Comparison of ENCODE assay signal across 8 mouse cellular contexts in the genomic region with DNA sequence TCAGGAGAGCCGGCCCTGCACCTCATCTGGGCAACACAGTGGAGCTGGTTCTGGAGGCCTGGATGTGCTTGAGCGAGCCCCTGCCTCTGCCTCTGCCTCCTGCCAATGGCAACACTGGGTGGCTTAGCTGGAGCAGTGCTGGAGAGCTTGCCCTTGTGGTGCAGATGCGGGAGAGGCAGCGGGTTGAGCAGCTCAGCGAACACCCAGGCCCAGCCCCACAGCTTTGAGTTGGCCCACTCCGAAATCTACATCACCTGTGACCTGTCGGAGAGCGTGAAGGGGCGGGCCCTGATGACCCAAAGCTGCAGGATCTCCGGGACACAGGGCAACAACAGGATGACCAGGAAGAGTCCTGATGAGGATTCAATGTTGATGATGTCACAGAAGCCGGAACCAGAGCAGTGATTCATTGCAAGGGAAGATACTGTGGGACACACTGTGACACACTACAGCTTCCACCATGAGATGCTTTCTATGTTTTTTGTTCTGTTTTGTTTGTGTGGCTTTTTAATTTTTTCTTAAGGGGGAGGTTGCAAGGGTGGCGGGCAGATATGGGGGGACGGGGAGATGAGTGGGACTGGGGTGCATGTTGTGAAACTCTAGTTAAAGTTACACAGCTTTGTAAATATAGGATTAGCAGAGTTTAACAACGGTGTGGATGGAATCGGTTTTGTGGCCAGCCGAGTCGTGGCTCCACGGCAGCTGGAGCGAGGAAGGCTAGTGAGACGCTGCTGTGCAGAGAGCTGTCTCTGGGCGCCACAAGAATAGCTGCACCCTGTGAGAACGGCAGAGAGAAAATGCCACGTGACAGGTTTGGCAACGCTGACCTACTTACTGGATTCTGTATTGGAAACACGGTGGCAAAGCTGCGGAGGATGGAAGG. TPM values are rescaled to one million over a fixed set of nuclear protein-coding genes. Genes with fewer than 3 reads are reported as not detected.
A peak's percentile ranks its signal among the peaks of the same experiment; 100 is the strongest.
DNase-seq lines count a peak whose midpoint lies in the region; ATAC-seq and TF ChIP-seq lines count a peak whose summit lies in the region.

No protein-coding gene starts in this region.

- peak overlapping the region; percentile 40 for H3K4me2 ChIP-seq in hindbrain, embryonic 15.5 days

- H3K36me3 ChIP-seq in kidney, adult 2 months (ENCODE audit: control insufficient read depth, insufficient read depth, low read length): no peaks in the 10 kb centered on the region
- no peaks in the 10 kb centered on the region for H3K36me3 ChIP-seq in hindbrain, embryonic 15.5 days

- peak; percentile 82 for ATAC-seq in hindbrain, embryonic 15.5 days (ENCODE audit: low FRiP score, low read depth)

- no peak overlapping the region for H3K4me3 ChIP-seq in kidney, adult 2 months (ENCODE audit: insufficient read depth, low read depth, low read length)
- 0 out of 2 replicates have a peak overlapping the region, but pooled peaks have one; percentile 3 for H3K4me3 ChIP-seq in hindbrain, embryonic 15.5 days

- no peaks in the 10 kb centered on the region for H3K9me3 ChIP-seq in hindbrain, embryonic 15.5 days

- no peaks in the 10 kb centered on the region for H3K27me3 ChIP-seq in kidney, adult 2 months (replicated peaks; ENCODE audit: control insufficient read depth, insufficient read depth, low read length)
- H3K27me3 ChIP-seq in hindbrain, embryonic 15.5 days: no peaks in the 10 kb centered on the region

- TF ChIP-seq CTCF in kidney, adult 2 months (conservative IDR thresholded peaks at IDR 0.05; ENCODE audit: insufficient read depth, insufficient read length, low read depth, low read length): no peak

- H3K27ac ChIP-seq in kidney, adult 2 months (ENCODE audit: insufficient read depth, low read depth, low read length): no peak overlapping the region
- H3K27ac ChIP-seq in hindbrain, embryonic 15.5 days (replicated peaks): peak overlapping the region; percentile 76

- DNase-seq in kidney, adult 2 months: peak; percentile 29
- DNase-seq in kidney, postnatal 10 days: no peak
- peak; percentile 71 to 72 for DNase-seq in cerebellum, postnatal 14 days
- DNase-seq in left cerebral cortex, postnatal 4 days: peak; percentile 41
- peak; percentile 45 for DNase-seq in retina, adult 2 months (ENCODE audit: low read depth, low spot score)
- DNase-seq in urinary bladder, postnatal 25 days (ENCODE audit: low spot score): no peak
- no peak for DNase-seq in T-cell, adult 2 months (ENCODE audit: low spot score)

- intact Hi-C loops in left cerebral cortex, postnatal 4 days (cut with DNase I): no loop called here

- 64% methylated on average over 26 of the region's 26 CpGs for WGBS in kidney, adult 2 months
- 59% methylated on average over 26 of the region's 26 CpGs for WGBS in hindbrain, embryonic 15.5 days

- no peak for TF ChIP-seq POLR2A in kidney, adult 2 months (IDR thresholded peaks at IDR 0.05; ENCODE audit: low read depth, low read length)

- peaks cover 3% of the 10 kb centered on the region; the same call in 1 of the 2 replicates for H3K4me1 ChIP-seq in kidney, adult 2 months (ENCODE audit: control insufficient read depth, insufficient read depth, low read length)
- peaks cover 24% of the 10 kb centered on the region for H3K4me1 ChIP-seq in hindbrain, embryonic 15.5 days (replicated peaks)

- H3K9ac ChIP-seq in hindbrain, embryonic 15.5 days: 0 out of 2 replicates have a peak overlapping the region, but pooled peaks have one; percentile 22

RNA-seq across cellular contexts. Expression of a gene that starts 24.2 kb away (rescaled TPM):
- 5.7 and 6.4 TPM in 2 replicates for polyA plus RNA-seq in kidney, adult 2 months (2012; rRNA removed)
- 11.8 and 13.3 TPM in 2 replicates for polyA plus RNA-seq in hindbrain, embryonic 15.5 days (2015; fragmentation: Nextera tagmentation; extraction: Ambion mirVana)
- total RNA-seq in left cerebral cortex, postnatal 4 days (2021): 10 to 100 TPM; 16.3 to 19.3 TPM

Comparison
In these comparisons a context has a peak if more than half of its experiments do, and no peak if none do; other contexts are left out.
1. DNase-seq: peak in kidney, adult 2 months (single experiment), cerebellum, postnatal 14 days (2 of 2), left cerebral cortex, postnatal 4 days (single experiment) and retina, adult 2 months (single experiment); none in kidney, postnatal 10 days (single experiment), urinary bladder, postnatal 25 days (single experiment) and T-cell, adult 2 months (single experiment).